Mouse (Mus musculus): Measurements from ENCODE around the gene Antxr2.

Antxr2 gene

GRCm38 (mm10) chr5:97995881-97996280, 35.0 kb downstream of the Antxr2 start:
- DNase-seq (ENCODE audit: low read depth, low spot score), result no peak

- no peak for DNase-seq (ENCODE audit: low read depth, low spot score)
Measured at GRCm38 (mm10) chr5:97986656-97987294, 44.1 kb downstream of the Antxr2 start.

- DNase-seq (ENCODE audit: low read depth, low spot score), result no peak
Measured at GRCm38 (mm10) chr5:97983375-97983774, 47.5 kb downstream of the Antxr2 start.

- DNase-seq (ENCODE audit: low read depth, low spot score), result no peak
Measured at GRCm38 (mm10) chr5:97980472-97980871, 50.4 kb downstream of the Antxr2 start.

- DNase-seq (ENCODE audit: low read depth, low spot score), result no peak
Measured at GRCm38 (mm10) chr5:97973293-97973692, 57.5 kb downstream of the Antxr2 start.

GRCm38 (mm10) chr5:97972029-97972428, 58.8 kb downstream of the Antxr2 start:
- DNase-seq (ENCODE audit: low read depth, low spot score), result no peak

GRCm38 (mm10) chr5:97971236-97971635, 59.6 kb downstream of the Antxr2 start:
- no peak for DNase-seq (ENCODE audit: low read depth, low spot score)

- DNase-seq (ENCODE audit: low read depth, low spot score), result no peak
Measured at GRCm38 (mm10) chr5:97967044-97967443, 63.8 kb downstream of the Antxr2 start.

- no peak for DNase-seq (ENCODE audit: low read depth, low spot score)
Measured at GRCm38 (mm10) chr5:97966101-97966500, 64.7 kb downstream of the Antxr2 start.

GRCm38 (mm10) chr5:97964444-97964843, 66.4 kb downstream of the Antxr2 start:
- no peak for DNase-seq (ENCODE audit: low read depth, low spot score)

GRCm38 (mm10) chr5:97962512-97962911, 68.3 kb downstream of the Antxr2 start:
- DNase-seq (ENCODE audit: low read depth, low spot score), result no peak

GRCm38 (mm10) chr5:97961786-97962185, 69.1 kb downstream of the Antxr2 start:
- DNase-seq (ENCODE audit: low read depth, low spot score), result no peak

- no peak for DNase-seq (ENCODE audit: low read depth, low spot score)
Measured at GRCm38 (mm10) chr5:97959651-97960050, 71.2 kb downstream of the Antxr2 start.

GRCm38 (mm10) chr5:97959010-97959409, 71.8 kb downstream of the Antxr2 start:
- DNase-seq (ENCODE audit: low read depth, low spot score), result no peak

- no peak for DNase-seq (ENCODE audit: low read depth, low spot score)
Measured at GRCm38 (mm10) chr5:97957501-97957900, 73.3 kb downstream of the Antxr2 start.

GRCm38 (mm10) chr5:97954193-97954772, 76.6 kb downstream of the Antxr2 start:
- no peak for DNase-seq (ENCODE audit: low read depth, low spot score)

GRCm38 (mm10) chr5:97953241-97953920, 77.5 kb downstream of the Antxr2 start:
- no peak for DNase-seq (ENCODE audit: low read depth, low spot score)

GRCm38 (mm10) chr5:97947261-97947660, 83.6 kb downstream of the Antxr2 start:
- no peak for DNase-seq (ENCODE audit: low read depth, low spot score)

GRCm38 (mm10) chr5:97946236-97946635, 84.6 kb downstream of the Antxr2 start:
- DNase-seq (ENCODE audit: low read depth, low spot score), result no peak

GRCm38 (mm10) chr5:97935140-97936129, 95.4 kb downstream of the Antxr2 start:
- DNase-seq (ENCODE audit: low read depth, low spot score), result peak; percentile 36

GRCm38 (mm10) chr5:97917654-97918053, 113.2 kb downstream of the Antxr2 start:
- DNase-seq (ENCODE audit: low read depth, low spot score), result no peak

- DNase-seq (ENCODE audit: low read depth, low spot score), result no peak
Measured at GRCm38 (mm10) chr5:97914890-97915289, 116.0 kb downstream of the Antxr2 start.
